Mouse (Mus musculus) T-helper 2 cell (primary cell): Measurements from ENCODE around the gene Ncapd2.

Experiments
- in situ Hi-C: fragments of 300-600 bp; cut with MboI, MseI; formaldehyde crosslinking; loops from one replicate; pipeline ENCODE4 v1.15.1; 2025; ENCODE audit warnings: high pct_unique_total_duplicates

Gene Ncapd2

GRCm38 (mm10) chr6:125191332-125192015, at the start of gene Ncapd2, which contains the start of gene Mrpl51:
Ncapd2 (minus strand) TSS chr6:125191701.
Mrpl51 (plus strand) TSS chr6:125191801.
- in situ Hi-C loops = no loop called here

- in situ Hi-C loops = no loop called here
These were observed 49.1 kb upstream of the Ncapd2 start for GRCm38 (mm10) chr6:125240617-125241016.

GRCm38 (mm10) chr6:125239547-125239946, 48.0 kb upstream of the Ncapd2 start:
- in situ Hi-C loops = loop anchor here (10.0 kb wide), 1 partner anchor 335 kb away; no protein-coding TSS in a partner anchor

- in situ Hi-C loops = loop anchor here (10.0 kb wide), 1 partner anchor 334 kb away; no protein-coding TSS in a partner anchor
These were observed 46.9 kb upstream of the Ncapd2 start for GRCm38 (mm10) chr6:125238396-125238795.

GRCm38 (mm10) chr6:125237421-125237820, 45.9 kb upstream of the Ncapd2 start:
- in situ Hi-C loops = loop anchor here (10.0 kb wide), 1 partner anchor 333 kb away; no protein-coding TSS in a partner anchor

- in situ Hi-C loops = loop anchor here (10.0 kb wide), 1 partner anchor 332 kb away; no protein-coding TSS in a partner anchor
These were observed 45.3 kb upstream of the Ncapd2 start, which contains the start of gene Cd27 for GRCm38 (mm10) chr6:125236782-125237181. Cd27 (minus strand) TSS chr6:125237010.

GRCm38 (mm10) chr6:125236341-125236740, 44.8 kb upstream of the Ncapd2 start:
- in situ Hi-C loops = loop anchor here (10.0 kb wide), 1 partner anchor 332 kb away; no protein-coding TSS in a partner anchor

- in situ Hi-C loops = loop anchor here (5.0 to 10.0 kb wide), 2 partner anchors 102 to 330 kb away; partner anchors contain the start of gene Nop2
These were observed 43.0 kb upstream of the Ncapd2 start for GRCm38 (mm10) chr6:125234520-125234828.

GRCm38 (mm10) chr6:125233816-125234519, 42.5 kb upstream of the Ncapd2 start:
- in situ Hi-C loops = loop anchor here (5.0 to 10.0 kb wide), 2 partner anchors 102 to 329 kb away; partner anchors contain the start of gene Nop2

- in situ Hi-C loops = loop anchor here (5.0 to 10.0 kb wide), 2 partner anchors 100 to 328 kb away; partner anchors contain the start of gene Nop2
These were observed 41.0 kb upstream of the Ncapd2 start for GRCm38 (mm10) chr6:125232516-125232915.

- in situ Hi-C loops = loop anchor here (5.0 to 10.0 kb wide), 2 partner anchors 100 to 327 kb away; partner anchors contain the start of gene Nop2
These were observed 40.5 kb upstream of the Ncapd2 start for GRCm38 (mm10) chr6:125232045-125232437.

GRCm38 (mm10) chr6:125231117-125232044, 39.9 kb upstream of the Ncapd2 start, which contains the start of gene Tapbpl:
Tapbpl (minus strand) TSS chr6:125231860.
- in situ Hi-C loops = loop anchor here (5.0 to 10.0 kb wide), 2 partner anchors 99 to 327 kb away; partner anchors contain the start of gene Nop2

GRCm38 (mm10) chr6:125230571-125230970, 39.1 kb upstream of the Ncapd2 start:
- in situ Hi-C loops = loop anchor here (5.0 to 10.0 kb wide), 2 partner anchors 98 to 326 kb away; partner anchors contain the start of gene Nop2

GRCm38 (mm10) chr6:125225518-125226115, 34.1 kb upstream of the Ncapd2 start:
- in situ Hi-C loops = loop anchor here (10.0 kb wide), 1 partner anchor 49 kb away; no protein-coding TSS in a partner anchor

GRCm38 (mm10) chr6:125222577-125222976, 31.1 kb upstream of the Ncapd2 start:
- in situ Hi-C loops = loop anchor here (10.0 kb wide), 1 partner anchor 52 kb away; no protein-coding TSS in a partner anchor

- in situ Hi-C loops = loop anchor here (10.0 kb wide), 1 partner anchor 53 kb away; no protein-coding TSS in a partner anchor
These were observed 30.6 kb upstream of the Ncapd2 start for GRCm38 (mm10) chr6:125222146-125222545.

- in situ Hi-C loops = loop anchor here (10.0 kb wide), 1 partner anchor 54 kb away; no protein-coding TSS in a partner anchor
These were observed 29.7 kb upstream of the Ncapd2 start for GRCm38 (mm10) chr6:125221115-125221745.

- in situ Hi-C loops = no loop called here
These were observed 27.5 kb upstream of the Ncapd2 start for GRCm38 (mm10) chr6:125218963-125219362.

- in situ Hi-C loops = no loop called here
These were observed 26.4 kb upstream of the Ncapd2 start for GRCm38 (mm10) chr6:125217899-125218298.

GRCm38 (mm10) chr6:125216898-125217297, 25.4 kb upstream of the Ncapd2 start:
- in situ Hi-C loops = no loop called here
